Mouse (Mus musculus) thymus, adult 2 months (tissue): ENCODE measurements around the gene Gnai2.

Experiments
- CTCF ChIP-seq: fragments of 200-500 bp; IDR thresholded peaks from 2 replicates; pipeline ENCODE4 v1.5.1; 2012; ENCODE audit warnings: mild to moderate bottlenecking, control low read depth, low read length, moderate library complexity, borderline replicate concordance; ENCODE audit not compliant: control insufficient read depth, poor library complexity, insufficient read depth; ENCODE audit errors: extremely low read depth
- POLR2A ChIP-seq: fragments of 200-500 bp; IDR thresholded peaks from 2 replicates; pipeline ENCODE4 v1.6.1; 2012; ENCODE audit warnings: mild to moderate bottlenecking, low read length, control low read depth, moderate library complexity; ENCODE audit not compliant: control insufficient read depth, poor library complexity, insufficient read depth; ENCODE audit errors: extremely low read depth

GRCm38 (mm10) chr9:107634406-107635278 lies 525 bp downstream of the Gnai2 start:
- TF ChIP-seq POLR2A (no peak), CTCF (no peak)
